Mouse (Mus musculus) CH12.LX (cell line): ENCODE results near the gene Mettl6. TPM values are rescaled to one million over a fixed set of nuclear protein-coding genes. Genes with fewer than 3 reads are reported as not detected.

Source experiments
- DNase-seq: peaks from one replicate; pipeline ENCODE4 v3.0.0-alpha.2; 2013; ENCODE audit errors: extremely low read depth
- H3K27ac ChIP-seq: 2 replicates; pipeline ENCODE4 v1.5.1; 2012; ENCODE audit warnings: low read depth, mild to moderate bottlenecking, control low read depth, moderate library complexity; ENCODE audit not compliant: insufficient read depth
- H3K27me3 ChIP-seq: replicated peaks from 2 replicates; pipeline ENCODE3; 2012; ENCODE audit warnings: inconsistent platforms
- H3K36me3 ChIP-seq, 2 experiments: replicated peaks in 1 of 2; 2 replicates each; pipeline versions ENCODE3 to v1.6.1; 2012; ENCODE audit warnings: inconsistent platforms in 1 of 2, low read length in 1 of 2, mild to moderate bottlenecking in 1 of 2, mixed read lengths in 1 of 2, moderate library complexity in 1 of 2; ENCODE audit not compliant: control insufficient read depth in 1 of 2, insufficient read depth in 1 of 2
- H3K4me1 ChIP-seq, 2 experiments: 2 replicates each; pipeline ENCODE4 v1.6.1; 2012; ENCODE audit warnings: inconsistent platforms in 1 of 2, moderate library complexity in 1 of 2; ENCODE audit not compliant: insufficient read depth in 2 of 2, control insufficient read depth in 1 of 2
- H3K4me2 ChIP-seq: 2 replicates; pipeline ENCODE4 v1.6.1; 2012; ENCODE audit warnings: low read depth, mild to moderate bottlenecking, control low read depth; ENCODE audit not compliant: poor library complexity, insufficient read depth, severe bottlenecking
- H3K4me3 ChIP-seq, 3 experiments: fragments of 150-350 bp in 1 of 3; sonication (generic) in 1 of 3; replicated peaks in 1 of 3; 2 replicates each; pipeline versions ENCODE3 to v1.5.1; 2011 to 2012; ENCODE audit warnings: low read depth in 2 of 3, low read length in 2 of 3, mild to moderate bottlenecking in 2 of 3, moderate library complexity in 2 of 3, control low read depth in 1 of 3, improper control_type of control experiment in 1 of 3, inconsistent platforms in 1 of 3, mixed read lengths in 1 of 3; ENCODE audit not compliant: poor library complexity in 1 of 3
- H3K79me2 ChIP-seq: replicated peaks from 2 replicates; pipeline ENCODE4 v1.6.1; 2012; ENCODE audit warnings: mild to moderate bottlenecking, moderate library complexity; ENCODE audit not compliant: control insufficient read depth, poor library complexity, insufficient read depth, severe bottlenecking; ENCODE audit errors: extremely low read depth
- H3K9ac ChIP-seq: 2 replicates; pipeline ENCODE4 v1.6.1; 2012; ENCODE audit warnings: low read depth, mild to moderate bottlenecking, control low read depth, moderate library complexity; ENCODE audit not compliant: insufficient read depth
- H3K9me3 ChIP-seq: replicated peaks from 2 replicates; pipeline ENCODE3; 2012; ENCODE audit warnings: low read length, inconsistent platforms, mixed read lengths
- BHLHE40 ChIP-seq: IDR thresholded peaks from 2 replicates; pipeline ENCODE4 v1.6.1; 2011; ENCODE audit warnings: mild to moderate bottlenecking, low read depth, low read length, improper control_type of control experiment
- CHD2 ChIP-seq: IDR thresholded peaks from 2 replicates; pipeline ENCODE4 v1.6.1; 2011; ENCODE audit warnings: low read length, improper control_type of control experiment
- CTCF ChIP-seq, 2 experiments: IDR thresholded peaks in 1 of 2; conservative IDR thresholded peaks in 1 of 2; 2 replicates each; pipeline ENCODE4 v1.5.1; 2011 to 2012; ENCODE audit warnings: low read depth in 2 of 2, low read length in 2 of 2, improper control_type of control experiment in 1 of 2, inconsistent platforms in 1 of 2, mild to moderate bottlenecking in 1 of 2, moderate library complexity in 1 of 2
- HCFC1 ChIP-seq: IDR thresholded peaks from 2 replicates; pipeline ENCODE4 v1.6.1; 2012; ENCODE audit warnings: low read depth, mild to moderate bottlenecking, inconsistent platforms, low read length, improper control_type of control experiment
- JUN ChIP-seq: IDR thresholded peaks from 2 replicates; pipeline ENCODE4 v1.6.1; 2011; ENCODE audit warnings: low read depth, mild to moderate bottlenecking, low read length, improper control_type of control experiment, moderate library complexity; ENCODE audit not compliant: insufficient read depth
- JUND ChIP-seq: conservative IDR thresholded peaks from 2 replicates; pipeline ENCODE4 v1.6.1; 2011; ENCODE audit warnings: low read depth, low read length, improper control_type of control experiment
- MAFK ChIP-seq: IDR thresholded peaks from 2 replicates; pipeline ENCODE4 v1.6.1; 2011; ENCODE audit warnings: low read length, improper control_type of control experiment; ENCODE audit not compliant: insufficient replicate concordance
- MAZ ChIP-seq: IDR thresholded peaks from 2 replicates; pipeline ENCODE4 v1.6.1; 2012; ENCODE audit warnings: low read depth, mild to moderate bottlenecking, inconsistent platforms, low read length, improper control_type of control experiment, moderate library complexity
- MXI1 ChIP-seq: IDR thresholded peaks from 2 replicates; pipeline ENCODE4 v1.6.1; 2011; ENCODE audit warnings: mild to moderate bottlenecking, low read depth, low read length, improper control_type of control experiment
- NELFE ChIP-seq: IDR thresholded peaks from 2 replicates; pipeline ENCODE4 v1.6.1; 2011; ENCODE audit warnings: low read depth, low read length, improper control_type of control experiment
- POLR2A ChIP-seq: IDR thresholded peaks from 2 replicates; pipeline ENCODE4 v1.6.1; 2011; ENCODE audit warnings: low read depth, mild to moderate bottlenecking, improper control_type of control experiment, low read length
- RCOR1 ChIP-seq: conservative IDR thresholded peaks from 2 replicates; pipeline ENCODE4 v1.6.1; 2012; ENCODE audit warnings: low read depth, mild to moderate bottlenecking, inconsistent platforms, low read length, improper control_type of control experiment
- ZC3H11A ChIP-seq: IDR thresholded peaks from 2 replicates; pipeline ENCODE4 v1.6.1; 2012; ENCODE audit warnings: low read depth, mild to moderate bottlenecking, inconsistent platforms, low read length, improper control_type of control experiment
- ZKSCAN1 ChIP-seq: IDR thresholded peaks from 2 replicates; pipeline ENCODE4 v1.6.1; 2012; ENCODE audit warnings: low read depth, inconsistent platforms, low read length, improper control_type of control experiment, borderline replicate concordance
- dilution Hi-C: fragments of 300-500 bp; cut with MboI; formaldehyde crosslinking; loops from 2 replicates; pipeline ENCODE4 v1.14.3; 2020; ENCODE audit warnings: low sequenced_read_pairs; ENCODE audit not compliant: extremely low pct_unique_long_range_greater_than_20kb, extremely low pct_ligation_motif_present
- in situ Hi-C: fragments of 300-500 bp; cut with MboI; formaldehyde crosslinking; loops from 3 replicates; pipeline ENCODE4 v1.14.3; 2019; ENCODE audit warnings: low sequenced_read_pairs, low pct_ligation_motif_present, low pct_unique_long_range_greater_than_20kb, mixed read lengths
- polyA plus RNA-seq: library from polyadenylated mRNA; unstranded; fragments of >175 nt; gene quantifications from 2 replicates; pipeline ENCODE4 v1.2.1, GENCODE M21; 2012; ENCODE audit warnings: low read depth; ENCODE audit not compliant: insufficient read length
- total RNA-seq, 2 experiments: library from RNA; depleted of rRNA; stranded (reverse); fragments of 300-350 nt in 1 of 2; fragments of >200 nt in 1 of 2; gene quantifications; 2 replicates each; pipeline ENCODE4 v1.2.3; 2012 to 2014

The Mettl6 gene
- total and polyA plus RNA-seq, 3 experiments: 38.2 to 122 (median 69.8) TPM

DNA sequence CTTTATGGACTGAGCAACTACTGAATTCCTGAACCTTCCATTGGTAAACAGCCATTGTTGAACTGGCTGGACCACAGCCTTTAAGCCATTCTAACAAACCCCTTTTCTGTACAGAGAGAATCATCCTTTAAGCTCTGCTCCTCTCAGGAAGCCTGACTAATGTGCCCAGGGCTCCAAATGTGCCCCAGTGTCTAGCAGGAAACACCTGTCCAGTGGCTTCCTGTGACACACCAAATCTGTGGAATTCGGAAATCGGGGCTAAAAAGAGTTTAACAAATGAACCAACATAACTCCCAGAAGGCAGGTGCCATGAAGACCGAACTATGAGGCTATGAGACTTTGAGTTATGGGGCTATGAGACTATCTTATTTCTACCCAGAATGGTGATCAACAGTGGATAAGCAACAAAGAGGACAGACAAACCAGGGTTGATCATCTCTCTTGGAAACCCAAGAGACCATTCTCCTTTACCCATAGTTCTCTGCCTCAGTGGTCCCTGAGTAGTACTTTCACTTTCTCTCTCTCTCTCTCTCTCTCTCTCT, 63.0 kb downstream of the Mettl6 start:
- Histone ChIP-seq H3K4me3 (peak overlapping the region in 2 of 3 experiments; percentile 31 to 44), H3K27ac (peak overlapping the region; percentile 50; the same call in 1 of the 2 replicates), H3K36me3 (peaks cover 32 to 70% of the 10 kb centered on the region in 2 experiments), H3K9ac (peak overlapping the region; percentile 65), H3K79me2 (peaks cover 75% of the 10 kb centered on the region), H3K27me3 (no peaks in the 10 kb centered on the region), H3K4me1 (peaks cover 6 to 38% of the 10 kb centered on the region in 2 experiments), H3K4me2 (peak overlapping the region; percentile 88), H3K9me3 (peaks cover 22% of the 10 kb centered on the region)
- DNase-seq: no peak
- in situ Hi-C loops: no loop called here
- TF ChIP-seq NELFE (0 out of 2 replicates have a peak, but pooled peaks have one; percentile 18), MAZ (no peak), ZC3H11A (no peak), RCOR1 (0 out of 2 replicates have a peak, but pooled peaks have one; percentile 17), HCFC1 (peak; percentile 21; the same call in 1 of the 2 replicates)
- dilution Hi-C loops: no loop called here

DNA sequence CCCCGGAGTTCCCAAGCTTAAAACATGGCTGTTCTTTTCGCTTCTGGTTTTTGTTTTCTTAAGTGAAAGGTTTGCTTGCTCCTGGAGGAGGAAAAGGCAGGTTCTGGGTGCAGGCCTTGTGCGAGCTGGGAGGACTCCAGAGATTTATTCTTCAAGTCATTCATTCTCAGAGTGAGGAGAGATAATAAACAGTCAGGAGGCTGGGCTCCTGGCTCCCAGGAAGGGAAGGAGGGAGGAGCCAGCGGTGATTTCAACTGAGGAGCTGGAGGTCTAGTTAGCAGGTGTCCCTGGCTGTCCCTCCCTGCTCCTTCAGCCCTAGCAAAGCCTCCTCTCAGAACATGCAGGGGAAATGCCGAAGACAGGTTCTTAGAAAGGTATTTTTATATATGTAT, 65.8 kb downstream of the Mettl6 start:
- in situ Hi-C loops: loop anchor here (5.0 kb wide), 1 partner anchor 42 kb away; no protein-coding TSS in a partner anchor
- no peak for DNase-seq

DNA sequence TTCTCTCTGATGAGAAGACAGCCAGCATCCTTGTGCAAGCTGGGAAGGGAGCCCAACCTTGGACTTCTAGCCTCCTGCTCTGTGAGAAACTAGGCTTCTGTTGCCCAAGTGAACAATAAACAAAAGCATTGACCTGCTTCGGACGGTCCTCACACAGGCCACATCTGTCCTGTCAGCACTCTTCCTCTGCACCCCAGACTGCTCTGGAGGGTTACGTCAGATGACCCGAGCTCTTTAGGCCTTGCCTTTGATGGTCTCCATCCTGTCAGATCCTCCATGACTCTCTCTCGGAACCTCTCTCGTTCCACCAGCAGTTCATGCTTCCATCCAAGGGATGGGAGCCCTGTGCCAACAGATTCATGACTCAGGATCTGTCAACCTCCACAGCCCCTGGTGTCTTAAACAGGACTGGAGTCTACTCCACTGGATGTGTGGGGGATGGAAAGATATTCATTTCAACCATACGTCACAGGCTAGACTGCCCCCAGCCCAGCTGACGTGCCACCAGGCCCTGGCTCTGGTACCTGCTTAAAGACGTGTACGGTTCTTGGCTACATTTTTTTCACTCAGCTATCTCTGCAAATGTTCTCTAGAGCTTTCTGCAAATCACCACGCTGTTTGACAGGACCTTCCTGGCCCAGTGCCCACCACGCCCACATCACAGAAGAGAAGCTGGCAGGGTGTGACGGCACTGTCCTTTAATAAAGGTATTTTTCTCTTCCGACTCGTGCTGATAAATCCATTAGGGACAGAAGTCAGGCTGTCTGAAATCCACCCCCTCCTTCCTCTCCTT, 66.4 kb downstream of the Mettl6 start:
- no peak overlapping the region for H3K27ac ChIP-seq
- TF ChIP-seq POLR2A: 0 out of 2 replicates have a peak, but pooled peaks have one; percentile 26
- no peak for TF ChIP-seq JUND
- no peak for TF ChIP-seq ZKSCAN1
- peaks cover 50 to 93% of the 10 kb centered on the region in 2 experiments for H3K36me3 ChIP-seq
- in situ Hi-C loops (loop anchor here (5.0 kb wide), 1 partner anchor 41 kb away; no protein-coding TSS in a partner anchor), dilution Hi-C loops (no loop called here)
- H3K79me2 ChIP-seq: peaks cover 77% of the 10 kb centered on the region
- no peak overlapping the region for H3K4me2 ChIP-seq
- no peak overlapping the region for H3K4me3 ChIP-seq
- no peak overlapping the region for H3K9ac ChIP-seq
- no peaks in the 10 kb centered on the region for H3K27me3 ChIP-seq
- peaks cover 40% of the 10 kb centered on the region for H3K9me3 ChIP-seq
- DNase-seq: no peak
- H3K4me1 ChIP-seq: peaks cover 9 to 50% of the 10 kb centered on the region in 2 experiments

More for the DNA sequence above, 65.8 kb downstream of the Mettl6 start:
- Histone ChIP-seq H3K36me3 (peaks cover 47 to 93% of the 10 kb centered on the region in 2 experiments), H3K4me1 (peaks cover 5 to 44% of the 10 kb centered on the region in 2 experiments), H3K9me3 (peaks cover 40% of the 10 kb centered on the region), H3K27me3 (no peaks in the 10 kb centered on the region), H3K79me2 (peaks cover 79% of the 10 kb centered on the region), H3K27ac (no peak overlapping the region), H3K9ac (no peak overlapping the region), H3K4me2 (no peak overlapping the region), H3K4me3 (no peak overlapping the region)
- dilution Hi-C loops: no loop called here
- no peak for TF ChIP-seq HCFC1
- TF ChIP-seq CHD2: no peak
- TF ChIP-seq JUN: no peak
- no peak for TF ChIP-seq CTCF (conservative IDR thresholded peaks at IDR 0.05 in 1 of 2, IDR thresholded peaks at IDR 0.05 in 1 of 2; ENCODE audit: low read depth in 2 of 2, low read length in 2 of 2)
- TF ChIP-seq MXI1: no peak
- no peak for TF ChIP-seq BHLHE40
- TF ChIP-seq MAFK: no peak
